In the genomic region with DNA sequence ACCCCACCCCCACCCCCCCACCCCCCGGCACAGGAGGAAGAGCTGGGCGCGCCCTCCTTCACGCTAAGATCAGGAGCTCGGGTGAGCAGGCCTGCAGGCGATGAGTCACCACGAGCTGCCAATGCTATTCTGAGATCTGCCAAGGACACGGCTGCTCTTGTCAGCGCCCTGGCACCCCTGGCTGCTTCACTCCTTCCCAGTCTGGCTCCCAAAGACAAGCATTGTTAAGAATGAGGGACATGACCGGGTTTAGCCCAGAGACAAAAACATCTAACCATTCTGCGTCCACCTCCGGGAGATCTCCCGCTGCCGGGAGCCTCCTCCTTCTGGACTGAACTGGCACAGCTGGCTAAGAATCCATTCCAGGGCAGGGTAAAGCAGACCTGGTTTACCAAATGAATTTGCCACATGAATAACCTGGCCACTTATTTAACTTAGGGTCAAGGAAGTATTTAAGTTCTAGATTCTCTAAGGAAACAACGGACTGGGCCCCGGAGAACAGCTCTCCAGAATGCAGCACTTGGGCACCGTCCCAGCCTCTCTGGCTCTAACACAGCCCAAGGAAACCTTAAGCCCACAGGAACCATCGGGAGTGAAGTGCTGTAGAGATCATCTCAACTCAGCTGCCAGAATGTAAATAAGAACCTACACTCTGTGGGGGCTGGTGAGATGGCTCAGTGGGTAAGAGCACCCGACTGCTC, we compare ENCODE assay signal across 9 mouse cellular contexts. TPM values are rescaled to one million over a fixed set of nuclear protein-coding genes. Genes with fewer than 3 reads are reported as not detected.
A peak's percentile ranks its signal among the peaks of the same experiment; 100 is the strongest.
DNase-seq lines count a peak whose midpoint lies in the region; ATAC-seq and TF ChIP-seq lines count a peak whose summit lies in the region.
"Had no signal": no experiment of that assay in that cellular context is flagged by ENCODE, and none has a peak within 500 bp of the region (broad histone marks: within the 10 kb centered on the region; RNA-seq: fewer than 3 reads in every experiment).

No protein-coding gene starts in this region.

- peak overlapping the region; percentile 52 for H3K27ac ChIP-seq in limb, embryonic 13.5 days
- H3K27ac ChIP-seq in limb, embryonic 10.5 days = no peak overlapping the region; the same call in 1 of the 2 replicates
- peak overlapping the region; percentile 81 for H3K27ac ChIP-seq in gastrocnemius, adult 2 months
- H3K27ac ChIP-seq in hindbrain, postnatal 0 days = peak overlapping the region; percentile 66; the same call in 1 of the 2 replicates
- H3K27ac ChIP-seq: limb, embryonic 12.5 days had no signal

- H3K9ac ChIP-seq in limb, embryonic 13.5 days = no peak overlapping the region
- no peak overlapping the region for H3K9ac ChIP-seq in hindbrain, postnatal 0 days (replicated peaks; ENCODE audit: low read length)
- H3K9ac ChIP-seq: limb, embryonic 12.5 days had no signal

- H3K4me1 ChIP-seq in limb, embryonic 13.5 days = peaks cover 7% of the 10 kb centered on the region
- H3K4me1 ChIP-seq in limb, embryonic 10.5 days = no peaks in the 10 kb centered on the region
- no peaks in the 10 kb centered on the region; the same call in 1 of the 2 replicates for H3K4me1 ChIP-seq in hindbrain, postnatal 0 days (ENCODE audit: insufficient read depth, low read length)
- H3K4me1 ChIP-seq: limb, embryonic 12.5 days had no signal

- DNase-seq in limb, embryonic 10.5 days (ENCODE audit: low spot score) = no peak
- DNase-seq in gastrocnemius, adult 2 months = peak; percentile 84
- peak; percentile 73 for DNase-seq in hindbrain, postnatal 0 days (ENCODE audit: low spot score)
- DNase-seq in left cerebral cortex, postnatal 36 days (ENCODE audit: low spot score in 2 of 2) = peak; percentile 67 to 73
- DNase-seq in right cerebral cortex, adult 18-20 months = peak; percentile 85
- no peak for DNase-seq in thymus, postnatal 25 days

- no peaks in the 10 kb centered on the region for H3K9me3 ChIP-seq in limb, embryonic 13.5 days
- H3K9me3 ChIP-seq in limb, embryonic 10.5 days (replicated peaks) = no peaks in the 10 kb centered on the region
- H3K9me3 ChIP-seq in hindbrain, postnatal 0 days (ENCODE audit: low read length) = no peaks in the 10 kb centered on the region
- H3K9me3 ChIP-seq: limb, embryonic 12.5 days had no signal

- no peak overlapping the region for H3K4me2 ChIP-seq in limb, embryonic 13.5 days (replicated peaks)
- H3K4me2 ChIP-seq in hindbrain, postnatal 0 days (ENCODE audit: low read depth, low read length) = no peak overlapping the region
- H3K4me2 ChIP-seq: limb, embryonic 12.5 days had no signal

- no peaks in the 10 kb centered on the region for H3K27me3 ChIP-seq in limb, embryonic 13.5 days
- H3K27me3 ChIP-seq in limb, embryonic 10.5 days (ENCODE audit: low read depth, poor library complexity, severe bottlenecking) = no peaks in the 10 kb centered on the region
- H3K27me3 ChIP-seq in hindbrain, postnatal 0 days (ENCODE audit: insufficient read depth, low read length) = no peaks in the 10 kb centered on the region
- H3K27me3 ChIP-seq: limb, embryonic 12.5 days had no signal

- no peak; the same call in 1 of the 2 replicates for TF ChIP-seq CTCF in gastrocnemius, adult 2 months (IDR thresholded peaks at IDR 0.05)
- TF ChIP-seq CTCF in hindbrain, postnatal 0 days (IDR thresholded peaks at IDR 0.05; ENCODE audit: low read depth) = 0 out of 2 replicates have a peak, but pooled peaks have one; percentile 13

- intact Hi-C loops in gastrocnemius, adult 2 months (cut with DNase I) = loop anchor here (10.0 kb wide), 1 partner anchor 114 kb away; the partner anchor contains the start of gene Kdm7a
- intact Hi-C loops in left cerebral cortex, postnatal 36 days (cut with DNase I) = loop anchor here (1.0 kb wide), 1 partner anchor 114 kb away; no protein-coding TSS in a partner anchor

- no peak for ATAC-seq in limb, embryonic 13.5 days (ENCODE audit: low FRiP score, low read depth)
- peak; percentile 90 for ATAC-seq in cerebellum, adult (ENCODE audit: insufficient number of reproducible peaks, low FRiP score, low TSS enrichment)
- ATAC-seq in hindbrain, postnatal 0 days = peak; percentile 88

- no peak overlapping the region for H3K4me3 ChIP-seq in limb, embryonic 13.5 days
- no peak overlapping the region for H3K4me3 ChIP-seq in limb, embryonic 10.5 days
- peak overlapping the region; percentile 42 for H3K4me3 ChIP-seq in gastrocnemius, adult 2 months
- H3K4me3 ChIP-seq in hindbrain, postnatal 0 days (ENCODE audit: low read length) = no peak overlapping the region
- H3K4me3 ChIP-seq: limb, embryonic 12.5 days had no signal

- no peaks in the 10 kb centered on the region; the same call in 1 of the 2 replicates for H3K36me3 ChIP-seq in limb, embryonic 13.5 days
- 0 out of 2 replicates have a peak, but pooled peaks cover 2% of the 10 kb centered on the region for H3K36me3 ChIP-seq in limb, embryonic 10.5 days
- no peaks in the 10 kb centered on the region for H3K36me3 ChIP-seq in hindbrain, postnatal 0 days (ENCODE audit: insufficient read depth, low read length)
- H3K36me3 ChIP-seq: limb, embryonic 12.5 days had no signal

- WGBS in limb, embryonic 13.5 days = 77% methylated on average over 15 of the region's 19 CpGs
- 81% methylated on average over 18 of the region's 19 CpGs for WGBS in limb, embryonic 10.5 days
- 27% methylated on average over 18 of the region's 19 CpGs for WGBS in hindbrain, postnatal 0 days

RNA-seq across cellular contexts. Expression of gene Slc37a3, which starts 58.3 kb away (rescaled TPM):
- 67.7 and 68.3 TPM in 2 replicates for polyA plus RNA-seq in limb, embryonic 13.5 days (2015; fragmentation: Nextera tagmentation; extraction: Ambion mirVana)
- polyA plus RNA-seq in limb, embryonic 10.5 days (2016; fragmentation: Nextera tagmentation; extraction: Ambion mirVana) = 43.1 and 48.9 TPM in 2 replicates
- total RNA-seq in gastrocnemius, adult 2 months (2021) = 10 to 100 TPM; 14.2 to 15.9 TPM
- 25.0 and 45.6 TPM in 2 replicates for total RNA-seq in hindbrain, postnatal 0 days (2014; rRNA removed)
- 46.2 and 48.2 TPM in 2 replicates for polyA plus RNA-seq in hindbrain, postnatal 0 days (2015; fragmentation: Nextera tagmentation; extraction: Ambion mirVana)
- total RNA-seq in left cerebral cortex, postnatal 36 days (2021) = 10 to 100 TPM; 70.8 to 79.2 TPM

Comparison
In these comparisons a context has a peak if more than half of its experiments do, and no peak if none do; other contexts are left out.
1. DNase-seq: peak in gastrocnemius, adult 2 months (single experiment), hindbrain, postnatal 0 days (single experiment), left cerebral cortex, postnatal 36 days (2 of 2) and right cerebral cortex, adult 18-20 months (single experiment); none in limb, embryonic 10.5 days (single experiment) and thymus, postnatal 25 days (single experiment).